Mouse (Mus musculus) WW6 (cell line): ENCODE data around the gene Rasal3.

Source experiments
- DNase-seq: peaks from one replicate; pipeline ENCODE4 v3.0.0-alpha.2; 2013; ENCODE audit warnings: low read depth, low spot score

The Rasal3 gene

DNA sequence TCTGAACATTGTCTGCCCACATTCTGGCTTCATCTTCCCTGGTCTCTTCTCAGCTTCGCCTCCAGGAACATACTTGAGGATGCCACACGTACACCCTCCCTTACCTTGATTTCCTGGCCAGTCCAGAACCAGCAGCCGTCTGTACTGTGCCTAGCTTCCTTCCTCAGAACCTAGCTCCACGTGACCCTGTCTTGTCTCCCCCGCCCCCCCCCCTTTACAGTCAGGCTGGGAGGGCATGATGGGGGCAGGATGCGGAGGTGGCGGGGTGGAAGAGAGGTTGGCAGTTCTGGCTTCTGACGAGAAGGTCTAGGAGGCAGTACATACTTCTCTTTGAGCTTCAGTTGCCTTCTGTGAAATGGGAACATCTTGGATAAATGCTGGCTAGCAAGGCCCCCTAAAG lies at the start of gene Rasal3:
Gene Rasal3 (minus strand): TSS at position 167 of the 400 bp plus-strand sequence.
- DNase-seq: no peak

DNA sequence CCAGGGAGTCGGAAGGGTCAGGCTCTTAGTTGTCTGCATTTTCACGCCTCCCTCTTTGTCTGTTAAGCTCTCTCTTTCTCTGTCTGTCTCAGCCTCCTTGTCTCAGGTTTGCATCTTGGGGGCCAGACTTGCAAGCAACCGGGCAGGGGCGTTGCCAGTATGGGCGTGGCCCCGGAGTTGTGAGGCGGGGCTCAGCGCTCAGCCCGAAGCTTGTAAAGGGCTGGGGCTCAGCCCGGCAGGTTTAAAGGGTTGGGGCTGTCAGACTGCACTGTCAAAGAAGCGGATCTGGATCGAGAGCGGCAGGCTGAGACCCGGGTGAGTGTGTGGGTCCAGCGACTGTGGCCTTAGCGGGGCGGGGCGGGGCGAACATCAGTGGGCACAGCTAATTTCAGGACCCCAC lies 49.1 kb upstream of the Rasal3 start, which contains the start of gene Cyp4f39:
Gene Cyp4f39 (plus strand): TSS at position 242 of the 400 bp plus-strand sequence.
- peak; percentile 46 for DNase-seq

DNA sequence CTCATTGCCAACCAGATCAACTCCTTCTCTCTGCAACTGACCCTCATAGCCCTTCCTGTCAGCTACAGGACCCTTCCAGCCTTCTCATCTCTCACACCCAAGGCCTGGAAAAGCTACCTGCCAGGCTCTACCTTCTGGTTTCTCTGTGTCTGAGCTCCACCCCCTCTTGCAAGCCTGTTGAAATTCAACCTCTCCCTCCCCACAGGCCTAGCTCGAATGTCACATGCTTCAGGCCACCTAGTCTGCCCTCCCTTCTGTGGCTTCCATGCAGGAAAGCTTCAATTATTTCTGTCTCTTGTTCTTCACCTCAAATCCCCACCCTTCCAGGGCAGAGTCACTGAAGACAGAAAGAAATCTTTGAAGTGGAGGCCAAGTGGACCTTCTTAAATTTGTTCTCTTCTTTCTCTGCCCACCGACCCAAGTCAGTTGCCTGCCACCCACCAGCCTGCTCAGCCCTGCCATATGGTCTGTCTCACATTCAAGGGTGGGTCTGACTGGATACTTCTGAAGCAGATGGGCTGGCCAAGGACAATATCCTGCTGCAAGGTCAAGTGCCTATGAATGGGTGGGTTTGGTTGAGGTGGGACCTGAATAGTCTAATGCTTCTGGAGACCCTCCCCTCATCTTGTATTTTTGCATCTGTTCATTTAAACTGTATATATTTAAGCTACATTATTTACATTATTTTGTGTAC lies 47.6 kb upstream of the Rasal3 start:
- no peak for DNase-seq

DNA sequence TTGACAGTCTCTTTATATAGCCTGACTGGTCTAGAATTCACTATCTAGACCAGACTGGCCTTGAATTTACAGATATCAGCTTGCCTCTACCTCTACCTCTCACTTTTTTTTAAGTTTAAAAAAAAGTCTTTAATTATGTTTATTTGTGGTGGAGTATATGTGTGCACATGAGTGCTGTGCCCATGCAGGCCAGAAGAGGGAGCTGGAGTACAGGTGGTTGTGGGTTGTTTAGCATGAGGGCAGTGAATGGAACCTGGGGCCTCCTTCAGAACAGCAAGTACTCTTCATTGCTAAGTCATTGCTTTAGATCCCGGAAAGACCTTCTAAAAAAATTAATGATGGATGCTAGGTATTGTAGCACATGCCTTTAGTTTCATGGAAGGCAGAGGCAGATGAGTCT lies 45.7 kb upstream of the Rasal3 start:
- DNase-seq: no peak

DNA sequence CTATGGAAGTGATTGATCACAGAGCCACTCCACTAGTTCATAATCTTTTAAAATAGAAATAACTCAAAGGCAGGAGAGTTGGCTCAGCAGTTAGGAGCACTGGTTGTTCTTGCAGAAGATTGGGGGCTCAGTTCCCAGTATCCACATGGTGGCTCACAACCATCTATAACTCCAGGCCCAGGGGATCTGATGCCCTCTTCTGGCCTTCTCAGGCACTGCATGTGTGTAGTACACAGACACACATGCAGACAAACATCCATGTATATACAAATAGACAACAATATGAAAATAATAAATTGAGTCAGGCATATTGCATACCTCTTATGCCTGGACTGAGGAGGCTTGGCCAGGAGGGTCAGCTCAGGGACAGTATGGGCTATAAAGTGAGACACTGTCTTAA lies 43.8 kb upstream of the Rasal3 start:
- DNase-seq: no peak

DNA sequence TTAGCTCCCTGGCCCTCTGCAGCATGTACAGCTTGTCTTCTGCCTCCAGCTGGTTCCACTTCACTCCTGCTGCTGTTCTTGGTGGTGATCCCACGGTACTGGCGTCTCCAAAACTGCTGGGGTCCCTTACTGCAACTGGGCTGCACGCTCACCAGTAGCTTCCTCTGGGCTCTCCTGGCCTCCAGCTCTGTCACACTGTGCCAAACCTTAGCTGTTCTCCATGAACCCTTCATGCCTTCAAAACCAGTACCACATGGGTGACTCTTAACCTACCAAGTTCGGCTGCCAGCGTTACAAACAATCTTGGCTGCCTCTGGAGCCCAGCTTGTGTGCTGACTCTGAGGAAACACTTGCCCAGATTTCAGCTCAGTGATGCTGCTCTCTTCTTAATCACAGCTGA lies 41.6 kb upstream of the Rasal3 start:
- DNase-seq: no peak

DNA sequence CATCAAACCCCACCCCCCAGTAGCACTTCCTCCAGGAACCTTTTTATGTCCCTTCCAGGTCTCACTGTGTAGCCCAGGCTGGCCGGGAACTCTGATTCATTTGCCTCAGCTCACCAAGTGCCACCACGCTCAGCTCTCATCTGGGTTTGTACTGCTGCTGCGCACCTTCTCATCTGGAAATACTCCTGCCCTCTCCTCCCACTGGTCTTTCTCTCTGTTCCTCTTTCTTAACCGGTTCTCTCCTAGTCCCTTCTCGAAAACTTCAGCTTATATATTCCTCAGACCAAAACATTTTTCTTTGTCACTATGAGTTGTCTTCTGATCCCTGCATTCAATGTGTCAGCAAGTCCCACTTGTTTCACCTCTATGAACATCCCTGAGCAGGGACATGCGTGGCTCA lies 39.9 kb upstream of the Rasal3 start:
- no peak for DNase-seq

DNA sequence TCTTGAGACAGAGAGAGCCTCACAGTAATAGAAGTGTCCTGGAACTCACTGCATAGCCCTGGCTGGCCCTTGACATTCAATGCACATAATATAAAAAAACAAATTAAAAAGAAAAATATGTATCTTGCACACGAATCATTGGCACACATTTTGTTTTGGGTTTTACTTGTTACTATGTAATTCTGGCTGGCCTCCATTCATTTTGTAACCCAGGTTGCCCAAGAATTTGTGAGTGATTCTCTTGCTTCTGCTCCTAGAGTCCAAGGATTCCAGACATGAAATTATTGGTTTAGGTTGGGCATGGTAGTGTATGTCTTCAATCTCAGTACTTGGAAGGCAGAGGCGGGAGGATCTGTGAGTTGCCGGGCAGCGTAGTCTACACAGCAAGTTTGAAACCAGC lies 33.7 kb upstream of the Rasal3 start:
- DNase-seq: no peak

DNA sequence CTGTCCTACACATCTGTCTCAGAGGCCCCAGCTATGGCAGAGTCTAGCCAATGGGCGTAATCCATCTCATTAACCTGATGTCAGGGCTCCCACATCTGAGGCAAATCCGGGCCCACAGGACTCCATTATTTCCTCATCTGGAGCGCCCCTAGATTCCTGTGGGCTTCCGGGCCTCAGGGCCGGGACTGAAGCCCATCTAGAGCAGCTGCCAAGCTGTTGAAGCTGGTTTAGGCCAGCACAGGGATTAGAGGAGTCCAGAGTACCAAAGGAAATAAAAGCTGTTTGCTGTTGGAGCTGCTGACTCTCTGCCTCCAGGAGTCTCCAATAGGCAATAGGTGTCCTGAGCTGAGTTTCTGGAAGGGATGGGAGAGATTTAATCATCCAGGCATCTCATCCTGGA lies 31.8 kb upstream of the Rasal3 start:
- no peak for DNase-seq

DNA sequence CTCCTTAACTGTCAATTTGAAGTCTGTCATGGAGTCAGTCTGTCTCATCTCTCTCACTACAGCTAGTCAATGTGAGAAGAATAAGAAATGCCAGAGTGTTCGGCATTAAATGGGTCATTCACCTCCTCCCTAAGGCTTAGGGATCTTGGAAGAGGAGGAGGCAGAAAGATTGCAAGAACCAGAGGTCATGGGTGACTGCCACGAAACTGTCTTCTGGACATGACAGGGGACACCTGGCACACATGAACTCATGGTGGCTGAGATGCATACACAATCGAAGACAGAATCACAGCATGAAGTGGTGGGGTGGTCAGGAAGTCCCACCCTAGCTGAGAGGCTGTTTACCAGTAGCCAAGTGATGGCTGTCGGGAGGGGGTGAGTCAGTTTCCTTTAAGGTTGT lies 30.9 kb upstream of the Rasal3 start:
- DNase-seq: no peak

DNA sequence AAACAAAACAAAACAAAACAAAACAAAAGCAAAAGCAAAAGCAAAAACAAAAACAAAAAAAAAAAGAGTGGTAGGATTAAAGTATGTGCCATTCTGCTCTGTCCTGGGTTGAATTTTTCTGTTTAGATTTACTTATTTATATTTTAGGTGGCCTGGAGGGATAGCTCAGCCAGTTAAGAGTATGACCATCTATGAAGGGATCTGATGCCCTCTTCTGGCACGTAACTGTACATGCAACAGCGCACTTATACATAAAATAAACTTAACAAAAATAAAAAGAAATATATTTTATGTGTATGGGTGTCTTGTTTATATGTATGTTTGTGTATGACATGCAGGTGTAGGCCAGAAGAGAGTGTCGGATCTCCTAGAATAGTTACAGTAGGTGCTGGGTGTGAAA lies 28.6 kb upstream of the Rasal3 start:
- no peak for DNase-seq

DNA sequence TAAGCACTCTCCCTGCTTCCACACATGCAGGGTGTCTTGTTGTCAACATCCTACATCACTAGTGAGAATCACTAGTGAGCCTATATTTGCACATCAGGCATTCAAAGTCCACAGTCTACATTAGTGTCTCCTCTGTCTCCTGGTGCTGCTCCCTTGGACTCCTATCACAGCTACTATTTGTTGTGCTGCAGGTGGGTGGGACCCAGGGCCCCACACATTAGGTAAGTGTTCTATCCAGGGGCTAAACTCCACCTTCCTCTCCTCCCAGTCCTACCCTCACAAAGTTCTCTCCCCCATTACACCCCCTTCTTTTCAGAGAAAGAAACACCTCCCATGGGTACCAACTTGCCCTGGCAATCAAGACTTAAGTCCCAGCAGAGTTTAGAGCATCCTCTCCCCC lies 23.2 kb upstream of the Rasal3 start:
- no peak for DNase-seq

DNA sequence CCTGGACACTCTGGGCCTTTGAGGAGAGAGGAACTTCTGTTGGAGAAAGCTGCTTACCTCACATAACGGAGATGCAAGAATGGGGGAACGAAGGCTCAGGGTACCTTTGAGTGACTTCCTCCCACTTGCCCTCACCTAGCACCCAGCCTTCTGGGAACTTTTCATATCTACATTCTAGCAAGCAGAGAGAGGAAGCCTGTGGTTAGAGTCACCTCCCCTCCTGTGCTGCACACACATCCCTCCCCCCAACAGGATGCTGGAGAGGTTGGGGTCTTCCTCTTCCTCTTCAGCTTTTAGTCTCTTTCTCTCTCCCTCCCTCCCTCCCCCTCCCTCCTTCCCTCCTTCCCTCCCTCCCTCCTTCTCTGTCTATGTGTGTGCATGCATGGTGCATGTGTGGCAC lies 20.7 kb upstream of the Rasal3 start, which contains the start of gene Pglyrp2:
Gene Pglyrp2 (minus strand): TSS at position 134 of the 400 bp plus-strand sequence.
- DNase-seq: no peak

DNA sequence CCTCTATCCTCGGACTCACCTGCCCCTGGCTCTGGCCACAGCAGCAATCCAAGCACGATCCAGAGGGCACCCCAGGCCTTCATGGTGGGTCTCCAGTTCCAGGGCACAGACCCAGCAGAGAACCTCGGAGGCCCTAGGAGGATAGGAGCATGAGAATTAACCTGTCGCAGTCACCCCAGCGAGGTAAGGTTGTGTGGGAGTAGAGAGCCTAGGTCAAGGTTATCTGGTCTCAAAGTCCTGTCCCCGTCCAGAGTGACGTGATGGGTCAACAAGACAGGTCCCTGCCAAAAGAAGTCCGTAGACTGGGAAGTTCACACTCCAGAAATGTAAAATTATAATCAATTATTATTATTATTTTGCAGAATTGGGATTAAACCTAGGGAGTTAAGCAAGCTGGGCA lies 17.4 kb upstream of the Rasal3 start:
- no peak for DNase-seq

DNA sequence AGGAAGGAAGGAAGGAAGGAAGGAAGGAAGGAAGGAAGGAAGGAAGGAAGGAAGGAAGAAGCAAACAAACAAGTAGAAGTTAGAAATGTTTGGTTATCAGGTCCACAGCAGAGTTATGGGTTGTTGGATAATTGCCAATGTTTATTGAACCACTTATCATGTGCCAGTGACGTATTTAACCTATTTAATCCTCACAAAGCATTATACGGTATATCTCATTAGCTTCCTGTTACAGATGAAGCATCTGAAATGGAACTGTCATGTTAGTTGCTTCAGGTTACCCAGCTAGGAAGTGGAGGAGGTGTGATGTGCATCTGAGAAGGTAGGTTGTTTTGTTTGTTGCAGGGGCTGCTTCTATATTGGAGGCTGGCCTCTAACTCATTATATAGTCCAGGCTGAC lies 16.6 kb upstream of the Rasal3 start:
- DNase-seq: no peak

DNA sequence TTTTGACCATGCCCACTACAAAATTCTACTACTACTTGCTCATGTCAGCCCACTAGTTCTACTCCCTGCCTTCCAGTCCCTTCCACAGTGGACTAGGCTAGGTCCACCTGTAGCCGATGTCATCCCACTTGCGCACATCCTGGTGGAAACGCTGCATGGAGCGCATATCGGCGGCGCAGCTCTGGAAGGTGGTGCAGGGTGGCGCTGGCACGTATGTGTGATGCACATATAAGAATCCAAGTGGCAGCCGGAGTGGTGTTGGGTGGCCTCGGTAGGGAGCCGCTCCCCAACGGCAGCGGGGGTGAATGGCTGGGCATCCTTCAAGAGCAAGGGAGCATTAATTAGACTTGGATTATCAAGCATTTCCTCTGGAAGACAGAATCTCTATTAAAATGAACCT lies 13.4 kb upstream of the Rasal3 start:
- no peak for DNase-seq

DNA sequence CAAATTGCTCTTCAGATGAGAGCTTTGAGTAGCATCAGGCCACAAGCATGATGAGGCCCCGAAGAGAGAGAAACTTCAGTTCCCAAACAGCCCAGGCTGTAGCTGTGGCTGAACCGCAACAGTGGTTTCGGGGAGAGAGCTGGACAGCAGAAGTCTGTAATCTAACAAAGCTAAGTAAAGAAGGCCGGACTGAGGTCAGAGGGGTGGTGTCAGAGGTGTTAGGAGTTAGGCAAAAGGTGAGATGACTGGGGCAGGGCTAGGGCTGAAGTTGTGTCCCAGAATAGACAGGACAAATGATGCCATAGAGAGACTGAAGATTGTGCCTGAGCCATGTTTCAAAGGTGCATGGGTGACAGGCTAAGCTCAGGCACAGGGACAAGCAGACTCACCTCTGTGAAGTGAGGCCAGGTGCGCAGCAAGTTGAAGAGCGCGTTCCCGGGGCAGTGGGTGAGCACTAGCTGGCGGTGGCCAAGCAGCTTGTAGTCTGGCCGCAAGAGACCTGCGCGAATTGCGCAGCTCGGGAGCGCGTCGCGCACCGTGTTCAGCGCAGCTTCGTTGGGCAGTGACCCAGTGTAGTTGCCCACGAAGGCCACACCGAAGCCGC lies 12.1 kb upstream of the Rasal3 start:
- DNase-seq: no peak

DNA sequence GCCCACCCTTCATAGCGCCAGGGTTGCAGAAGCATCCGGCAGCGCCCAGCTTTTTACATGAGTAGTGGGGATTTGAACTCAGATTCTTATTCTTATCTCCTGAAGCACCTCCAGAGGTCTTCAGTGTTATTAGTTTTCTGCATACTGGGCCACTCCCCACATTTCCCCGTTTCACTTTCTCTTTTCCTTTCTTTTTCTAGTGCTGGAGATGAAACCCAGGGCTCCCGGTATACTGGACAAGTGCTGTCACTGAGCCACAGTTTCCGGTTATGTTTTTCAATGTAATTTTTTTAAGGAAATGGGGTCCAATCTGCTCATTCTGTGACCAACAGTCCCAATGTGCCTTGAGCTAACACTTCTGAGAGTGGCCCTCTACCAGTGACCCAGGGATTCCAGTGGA lies 8.5 kb upstream of the Rasal3 start:
- no peak for DNase-seq

DNA sequence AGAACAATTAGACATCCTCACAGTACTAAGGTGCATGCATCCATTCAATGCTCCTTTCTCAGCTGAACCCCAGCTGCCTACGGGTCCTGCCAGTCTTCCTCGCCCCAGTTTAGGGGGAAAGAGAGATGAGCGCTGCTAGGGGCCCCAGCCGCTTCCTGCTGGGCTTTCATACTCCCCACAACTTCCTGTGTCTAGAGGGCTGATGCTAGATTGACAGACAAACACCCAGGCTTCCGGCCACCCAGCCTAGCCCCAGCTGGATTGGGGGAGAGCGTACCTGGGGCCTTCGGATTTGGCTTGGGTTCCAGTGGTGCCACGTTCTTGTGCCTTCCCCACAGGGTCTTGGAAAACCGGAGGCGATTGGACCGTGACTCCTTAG lies 615 bp downstream of the Rasal3 start:
- DNase-seq: no peak

DNA sequence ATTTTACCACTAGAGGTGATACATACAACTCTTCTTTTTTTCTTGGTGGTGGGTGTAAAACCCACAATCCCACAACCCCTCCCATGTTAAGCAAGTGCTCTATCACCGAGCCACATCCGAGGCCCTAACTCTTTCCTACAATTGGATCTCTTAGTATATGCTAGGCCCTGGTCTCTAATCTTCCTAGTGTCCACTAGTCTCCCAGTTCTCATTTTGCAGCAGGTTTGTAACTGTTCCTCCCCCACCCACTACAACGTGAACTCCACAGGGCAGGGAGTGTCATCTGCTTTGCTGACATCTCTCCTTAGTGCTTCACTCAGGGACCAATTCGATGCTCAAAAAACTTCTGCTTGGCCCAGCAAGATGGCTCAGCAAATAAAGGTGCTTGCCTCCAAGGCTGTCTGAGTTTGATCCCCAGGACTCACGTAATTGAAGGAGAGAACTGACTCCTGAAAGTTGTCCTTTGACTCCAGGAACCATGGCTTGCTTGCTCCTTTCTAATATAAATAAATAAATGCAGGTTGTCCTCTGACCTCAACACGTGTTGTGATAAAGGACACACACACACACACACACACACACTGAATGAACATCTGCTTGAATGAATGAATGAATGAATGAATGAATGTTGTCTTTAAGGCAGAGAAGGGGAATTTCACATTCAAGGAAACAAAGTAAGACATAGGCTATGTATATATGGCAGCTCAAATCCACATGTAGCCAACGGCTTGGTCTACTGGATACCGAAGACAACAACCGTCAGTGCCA lies 1.2 kb downstream of the Rasal3 start:
- no peak for DNase-seq

DNA sequence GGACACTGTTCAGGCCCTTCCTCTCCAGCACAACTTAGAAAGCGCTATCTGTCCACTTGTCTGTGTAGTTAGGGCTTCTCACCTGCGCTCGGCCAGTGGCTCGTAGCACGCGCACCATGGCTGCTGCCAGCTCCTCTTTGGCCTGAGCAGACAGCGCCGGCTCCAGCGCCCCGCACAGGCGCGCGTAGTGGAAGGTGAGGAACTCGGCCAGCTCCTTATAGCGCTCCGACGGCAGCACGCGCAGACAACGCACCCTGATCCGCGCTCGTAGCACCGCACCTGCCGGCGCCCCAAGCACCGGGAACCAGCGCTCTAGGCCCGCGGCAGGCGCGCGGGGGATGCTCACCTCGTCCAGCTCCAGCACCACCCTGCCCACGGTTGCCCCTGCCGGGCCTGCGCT lies 7.1 kb downstream of the Rasal3 start:
- no peak for DNase-seq

DNA sequence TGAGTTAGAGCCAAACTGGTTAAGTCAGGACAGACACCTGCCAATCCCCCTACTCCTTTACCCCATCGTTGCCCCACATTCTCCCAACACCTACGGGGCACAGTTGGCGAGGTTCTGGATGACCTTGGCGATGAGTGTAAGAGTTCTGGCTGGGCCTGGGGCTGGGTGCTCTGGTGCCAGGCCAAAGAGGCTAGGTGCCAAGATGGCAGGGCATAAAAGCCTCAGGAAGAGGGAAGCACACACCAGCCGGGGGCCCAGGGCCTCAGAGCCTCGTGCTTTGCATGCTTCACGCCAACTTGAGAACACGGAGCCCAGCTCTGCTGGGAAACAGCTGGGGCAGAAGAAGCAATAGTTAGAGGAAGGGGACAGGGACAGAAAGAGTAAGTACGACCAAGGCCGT lies 9.4 kb downstream of the Rasal3 start:
- no peak for DNase-seq

DNA sequence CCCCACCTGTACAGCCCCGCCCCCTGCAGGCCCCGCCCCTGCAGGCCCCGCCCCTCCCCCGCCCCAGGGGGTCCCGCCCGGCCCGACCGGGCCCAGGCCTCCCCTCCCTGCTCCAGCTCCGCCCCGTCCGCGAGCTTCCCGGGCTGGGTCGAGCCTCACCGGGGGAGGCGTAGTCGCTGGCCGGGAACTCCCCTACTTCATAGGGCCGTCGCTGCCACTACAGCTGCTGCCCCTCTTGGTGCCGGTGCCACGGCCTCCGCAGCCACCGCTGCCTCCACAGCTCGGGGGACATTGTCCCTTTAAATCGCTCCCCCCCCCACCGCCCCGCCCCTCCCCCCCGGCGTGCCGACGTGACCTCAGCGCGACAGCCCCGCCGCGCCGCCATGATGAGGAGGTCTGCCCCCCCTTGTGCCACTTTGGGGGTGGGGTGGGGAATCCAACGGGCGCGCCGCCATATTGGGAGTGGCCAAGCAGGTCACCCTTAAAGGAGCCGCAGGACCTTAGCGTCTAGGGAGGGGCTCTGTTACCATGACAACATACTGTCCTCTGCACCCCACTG lies 14.2 kb downstream of the Rasal3 start, which contains the start of gene Wiz:
Gene Wiz (minus strand): TSS at position 339 of the 559 bp plus-strand sequence.
- DNase-seq: no peak
